Mouse (Mus musculus) gastrocnemius, adult 18-20 months (tissue): ENCODE measurements around the gene Capn10. TPM values are rescaled to one million over a fixed set of nuclear protein-coding genes. Genes with fewer than 3 reads are reported as not detected.
"Not testable (repeated sequence)": the region's sequence is repeated elsewhere in the genome, so short reads cannot be mapped to it uniquely, and the experiment has no call there.

Source experiments
- DNase-seq: peaks from one replicate; pipeline ENCODE4 v3.0.0; 2021; ENCODE audit warnings: low spot score
- total RNA-seq, 2 experiments: library from RNA; stranded (reverse); gene quantifications; 2 replicates each; pipeline ENCODE4 v1.2.3; 2021

The Capn10 gene
- total RNA-seq, 2 experiments from 2014 or later, result 4.0 to 5.2 TPM

- no peak for DNase-seq
Observed at GRCm38 (mm10) chr1:92919151-92919550, 15.0 kb upstream of the Capn10 start.

- no peak for DNase-seq
Observed at GRCm38 (mm10) chr1:92919775-92920174, 14.4 kb upstream of the Capn10 start.

DNA sequence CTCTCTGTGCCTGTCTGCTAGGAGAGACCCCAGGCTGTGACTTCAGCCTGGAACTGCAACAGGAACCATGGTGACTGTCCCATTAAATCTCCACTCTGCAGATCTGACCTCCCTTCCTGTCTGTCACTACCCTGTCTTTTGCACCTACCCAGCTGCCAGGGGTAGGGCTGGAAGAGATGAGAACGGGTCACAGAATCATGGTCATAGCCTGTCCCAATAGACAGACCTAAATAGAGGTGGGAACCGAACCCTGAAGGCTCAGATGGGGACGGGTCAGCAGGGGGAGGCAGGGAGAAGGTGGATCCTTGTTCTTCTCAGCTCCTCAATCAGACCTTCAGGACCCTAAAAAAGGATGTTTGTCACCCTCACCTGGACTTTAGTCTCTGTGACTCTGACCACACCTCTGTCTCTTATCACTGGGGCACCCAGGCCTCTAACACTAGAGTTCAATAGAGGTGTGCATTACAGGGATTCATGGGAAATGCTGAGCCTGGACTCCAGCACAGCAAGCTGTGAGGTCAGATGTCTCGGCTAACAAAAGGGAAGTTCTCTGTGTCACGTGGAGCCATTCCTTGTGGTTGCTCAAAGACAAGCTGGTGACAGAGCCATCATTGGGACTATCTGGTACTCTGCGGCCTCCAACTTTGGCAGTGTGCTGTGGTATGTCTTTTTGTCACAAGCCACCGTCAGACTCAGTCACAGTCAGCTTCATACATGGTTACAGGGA lies 13.5 kb upstream of the Capn10 start:
- DNase-seq, result no peak

DNA sequence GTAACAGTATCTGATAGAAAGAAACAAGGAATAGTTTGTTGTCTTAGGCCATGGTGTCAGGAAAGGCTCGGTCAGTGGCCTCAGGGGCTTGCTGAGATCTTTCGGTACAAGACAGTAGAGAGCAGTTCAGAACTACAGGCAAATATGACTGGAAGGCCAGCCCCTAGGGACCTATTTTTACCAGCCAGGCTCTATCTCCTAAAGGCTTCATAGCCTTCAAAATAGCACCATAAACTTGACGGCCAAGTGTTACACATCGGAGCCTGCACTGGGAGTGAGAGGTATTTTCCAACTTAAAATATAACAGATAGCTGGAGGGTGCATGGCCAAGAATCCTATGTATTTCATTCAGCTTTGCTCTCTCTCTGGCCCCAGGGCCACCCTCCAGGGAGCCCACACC lies 12.7 kb upstream of the Capn10 start:
- no peak for DNase-seq

DNA sequence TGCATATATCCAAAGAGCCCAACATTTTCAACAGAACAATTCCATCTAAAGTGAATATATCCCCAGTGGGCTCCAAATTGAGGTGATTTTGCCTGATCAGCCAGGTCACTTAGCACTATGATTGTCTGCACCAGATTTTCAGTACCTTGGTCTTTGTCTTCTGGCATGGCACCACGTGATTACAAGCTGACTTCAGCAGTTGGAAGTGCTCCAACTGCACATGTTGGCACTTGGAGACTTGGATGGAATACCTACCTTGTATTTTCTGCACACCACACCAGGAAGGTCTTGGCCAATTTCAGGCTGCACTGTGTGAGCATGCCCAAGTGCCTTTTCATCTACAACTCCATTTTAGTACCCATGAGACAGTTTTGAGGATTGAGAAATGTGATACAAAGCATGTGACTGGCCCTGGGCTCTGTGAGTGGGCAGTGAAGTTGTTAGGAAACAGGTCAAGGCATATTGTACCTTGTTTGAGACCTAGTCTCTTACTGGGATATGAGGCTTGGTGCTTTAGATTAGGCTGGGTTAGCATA lies 3.9 kb upstream of the Capn10 start:
- DNase-seq, result no peak

DNA sequence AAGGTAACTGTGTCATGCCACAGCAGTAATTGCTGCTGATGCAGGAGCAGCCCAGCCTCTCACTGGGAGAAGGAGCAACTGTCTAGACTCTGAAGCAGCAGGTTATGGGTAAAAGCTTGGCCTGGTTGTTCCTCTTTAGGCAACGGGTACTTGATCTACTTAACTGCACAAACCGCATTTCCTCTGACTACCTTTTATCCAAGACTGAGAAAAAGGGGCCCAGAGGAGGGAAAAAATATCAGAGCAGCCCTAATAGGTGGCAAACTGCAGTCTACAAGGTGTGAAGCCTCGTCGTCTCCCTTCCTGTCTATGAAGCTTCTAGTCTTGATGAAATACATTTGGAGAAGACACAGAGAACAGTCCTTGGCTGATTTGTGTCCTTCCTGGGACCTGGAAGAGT lies 565 bp upstream of the Capn10 start:
- DNase-seq, result no peak

GRCm38 (mm10) chr1:92935054-92935962 lies 1.1 kb downstream of the Capn10 start:
- DNase-seq, result no peak

- no peak for DNase-seq
Observed at GRCm38 (mm10) chr1:92935977-92936376, 1.8 kb downstream of the Capn10 start.

- DNase-seq, result no peak
Observed at GRCm38 (mm10) chr1:92936467-92936866, 2.3 kb downstream of the Capn10 start.

GRCm38 (mm10) chr1:92937797-92938196 lies 3.6 kb downstream of the Capn10 start:
- no peak for DNase-seq

- DNase-seq, result no peak
Observed at GRCm38 (mm10) chr1:92939746-92940145, 5.6 kb downstream of the Capn10 start.

DNA sequence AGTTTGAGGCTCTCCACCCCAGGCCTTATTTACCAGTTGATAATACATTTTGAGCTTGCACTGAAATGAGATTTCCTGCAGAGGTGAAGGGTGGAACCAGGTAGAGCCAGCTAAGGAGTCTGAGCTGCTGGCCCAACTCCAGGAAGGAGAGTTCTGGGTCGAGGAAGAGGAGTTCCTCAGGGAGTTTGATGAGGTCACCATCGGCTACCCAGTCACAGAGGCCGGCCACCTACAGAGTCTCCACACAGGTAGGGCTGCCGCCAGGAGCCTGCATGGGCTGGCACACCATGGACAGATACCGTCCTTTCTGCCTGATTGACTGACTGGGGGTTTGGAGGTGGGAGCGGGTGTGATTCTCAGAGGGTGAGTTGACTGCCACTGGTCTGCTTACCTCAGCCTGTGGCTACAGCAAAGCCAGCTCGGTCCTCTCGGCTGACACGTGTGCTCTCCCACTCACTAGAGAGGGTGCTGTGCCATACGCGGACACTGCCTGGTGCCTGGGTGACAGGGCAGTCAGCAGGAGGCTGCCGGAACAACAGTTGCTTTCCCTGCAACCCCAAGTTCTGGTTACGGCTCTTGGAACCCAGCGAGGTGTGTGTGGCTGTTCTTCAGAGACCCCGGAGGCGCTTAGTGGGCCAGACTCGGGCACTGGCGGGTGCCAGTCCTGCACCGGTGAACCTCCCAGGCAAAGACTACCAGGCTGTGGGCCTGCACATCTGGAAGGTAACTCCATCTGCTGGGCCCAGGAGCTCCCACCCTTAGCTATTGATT lies 9.2 kb downstream of the Capn10 start:
- DNase-seq, result no peak

- DNase-seq, result no peak
Observed at GRCm38 (mm10) chr1:92947966-92948365, 13.8 kb downstream of the Capn10 start.

- DNase-seq, result no peak
Observed at GRCm38 (mm10) chr1:92949426-92949825, 15.2 kb downstream of the Capn10 start.

GRCm38 (mm10) chr1:92950607-92951006 lies 16.4 kb downstream of the Capn10 start, which contains the start of gene Gpr35:
TSS of gene Gpr35 (plus strand) at chr1:92950865.
- DNase-seq, result no peak

GRCm38 (mm10) chr1:92953641-92954040 lies 19.5 kb downstream of the Capn10 start:
- no peak for DNase-seq

DNA sequence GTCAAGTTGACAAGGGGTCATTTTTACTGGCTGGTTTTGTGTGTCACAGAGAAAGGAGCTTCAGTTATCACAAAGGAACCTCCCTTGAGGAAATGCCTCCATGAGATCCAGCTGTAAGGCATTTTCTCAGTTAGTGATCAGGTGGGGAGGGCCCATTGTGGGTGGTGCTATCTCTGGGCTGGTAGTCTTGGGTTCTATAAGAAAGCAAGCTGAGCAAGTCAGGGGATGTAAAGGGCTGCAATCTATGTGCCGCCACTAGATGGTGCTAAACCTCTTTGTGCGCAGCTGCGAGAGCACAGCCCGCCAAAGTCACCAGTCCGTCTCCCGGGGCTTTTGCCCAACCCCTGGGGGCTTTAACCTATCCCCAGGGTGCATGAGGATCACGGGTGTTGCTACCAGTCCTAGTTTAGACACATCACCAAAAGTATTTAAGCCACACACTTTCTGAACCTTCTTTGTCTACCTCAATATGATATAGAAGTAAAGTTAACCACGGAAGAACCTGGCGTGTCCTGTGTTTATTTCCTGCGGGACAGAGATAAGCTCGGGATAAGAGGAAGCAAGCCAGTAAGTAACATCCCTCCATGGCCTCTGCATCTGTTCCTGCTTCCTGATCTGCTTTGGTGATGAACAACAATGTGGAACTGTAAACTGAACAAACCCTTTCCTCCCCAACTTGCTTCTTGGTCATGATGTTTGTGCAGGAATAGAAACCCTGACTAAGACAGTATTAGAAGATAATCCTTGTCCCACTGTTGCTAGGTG lies 22.6 kb downstream of the Capn10 start:
- DNase-seq, result peak; percentile 51

GRCm38 (mm10) chr1:92958999-92959398 lies 24.8 kb downstream of the Capn10 start:
- DNase-seq, result no peak

DNA sequence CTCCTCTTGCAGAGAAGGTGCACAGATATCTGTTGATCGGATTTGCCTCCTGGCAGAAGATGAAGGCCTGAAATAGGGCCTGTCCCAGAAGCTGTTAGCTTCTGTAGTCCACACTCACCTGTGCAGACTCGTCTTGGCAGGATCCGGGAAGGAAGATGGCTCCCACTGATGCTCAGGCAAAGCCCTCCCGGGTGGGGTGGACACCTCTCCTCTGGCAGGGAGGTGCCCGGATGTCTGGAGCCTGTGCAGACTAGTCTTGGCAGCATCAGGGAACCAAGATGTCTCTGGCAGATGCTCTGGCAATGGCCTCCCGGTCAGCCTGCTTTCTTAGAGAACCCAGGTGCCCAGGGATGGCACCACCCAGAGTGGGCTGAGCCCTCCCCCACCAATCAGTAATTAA lies 36.6 kb downstream of the Capn10 start:
- DNase-seq, result not testable (repeated sequence)

- no peak for DNase-seq
Observed at GRCm38 (mm10) chr1:92971879-92972795, 38.0 kb downstream of the Capn10 start.
